Mouse (Mus musculus) spleen, adult 18-20 months (tissue): ENCODE data around the gene Dapk3.
A peak's percentile ranks its signal among the peaks of the same experiment; 100 is the strongest.
"Not testable (repeated sequence)": the region's sequence is repeated elsewhere in the genome, so short reads cannot be mapped to it uniquely, and the experiment has no call there.

Experiments
- DNase-seq, 2 experiments: peaks; one replicate each; pipeline ENCODE4 v3.0.0; 2022; ENCODE audit warnings: mixed read lengths in 2 of 2

Gene Dapk3

DNA sequence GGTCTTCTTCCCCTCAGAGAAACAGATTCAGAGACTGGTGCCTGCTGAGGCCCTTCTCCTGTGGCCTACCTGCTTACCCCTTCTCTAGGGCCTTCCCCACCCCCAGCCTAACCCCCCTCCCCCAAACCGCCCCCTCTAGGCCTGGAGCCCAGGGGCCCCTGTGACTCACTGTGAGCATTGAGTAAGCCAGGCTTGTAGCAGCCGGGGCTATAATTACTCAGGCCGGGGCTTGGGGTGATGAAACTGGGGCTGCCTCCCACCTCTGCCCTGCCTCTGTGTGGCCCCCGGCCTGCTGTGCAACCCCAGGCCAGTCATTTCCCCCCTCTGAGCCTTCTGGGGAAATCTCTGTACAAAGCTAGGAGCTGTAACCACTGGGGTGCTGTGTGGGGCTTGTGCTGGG lies 36.5 kb upstream of the Dapk3 start:
- no peak for DNase-seq

- DNase-seq = no peak
Measured at GRCm38 (mm10) chr10:81151261-81151660, 31.5 kb upstream of the Dapk3 start.

- no peak for DNase-seq
Measured at GRCm38 (mm10) chr10:81152609-81153008, 30.2 kb upstream of the Dapk3 start.

- no peak for DNase-seq
Measured at GRCm38 (mm10) chr10:81154313-81154712, 28.5 kb upstream of the Dapk3 start.

- no peak for DNase-seq
Measured at GRCm38 (mm10) chr10:81154736-81155135, 28.1 kb upstream of the Dapk3 start.

GRCm38 (mm10) chr10:81161602-81162317 lies 21.0 kb upstream of the Dapk3 start:
- DNase-seq = peak; percentile 83 to 89

DNA sequence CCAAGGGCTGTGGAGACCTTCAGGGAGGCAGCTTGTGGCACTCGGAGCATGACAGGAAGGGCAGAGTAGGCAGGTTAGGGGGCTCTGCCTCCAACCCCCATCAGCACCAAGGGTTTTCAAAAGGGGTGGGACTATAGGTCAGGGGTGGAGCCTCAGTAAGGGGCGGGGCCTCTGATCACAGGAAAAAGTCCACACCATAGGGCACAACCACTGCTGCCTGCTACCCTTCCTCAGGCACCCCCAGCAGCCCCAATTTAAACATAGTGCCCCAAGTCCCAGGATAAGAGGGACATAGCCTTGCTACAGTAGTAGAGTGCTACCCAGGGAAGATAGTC lies 20.5 kb upstream of the Dapk3 start:
- peak in 1 of 2 experiments; percentile 73 for DNase-seq

- DNase-seq = no peak
Measured at GRCm38 (mm10) chr10:81165118-81165517, 17.7 kb upstream of the Dapk3 start.

- DNase-seq = peak; percentile 99 to 100
Measured at GRCm38 (mm10) chr10:81167200-81168086, 15.4 kb upstream of the Dapk3 start, which contains the start of gene Pias4. TSS of gene Pias4 (minus strand) at chr10:81167923.

DNA sequence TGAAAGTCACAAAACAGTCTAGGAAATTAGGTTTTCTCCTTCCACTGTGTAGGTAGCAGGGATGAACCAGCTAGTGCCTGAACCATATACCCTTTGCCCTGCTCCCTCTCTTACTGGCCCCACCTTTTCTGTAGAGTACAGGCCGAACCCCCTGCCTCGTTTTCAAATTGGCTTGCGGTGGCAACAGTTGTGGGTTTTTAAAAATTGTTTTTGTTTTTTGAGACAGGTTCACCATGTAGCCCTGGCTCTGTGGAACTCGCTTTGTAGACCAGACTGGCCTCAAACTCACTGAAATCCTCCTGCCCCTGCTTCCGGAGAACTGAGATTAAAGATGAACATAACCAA lies 14.7 kb upstream of the Dapk3 start:
- DNase-seq = peak in 1 of 2 experiments; percentile 40

DNA sequence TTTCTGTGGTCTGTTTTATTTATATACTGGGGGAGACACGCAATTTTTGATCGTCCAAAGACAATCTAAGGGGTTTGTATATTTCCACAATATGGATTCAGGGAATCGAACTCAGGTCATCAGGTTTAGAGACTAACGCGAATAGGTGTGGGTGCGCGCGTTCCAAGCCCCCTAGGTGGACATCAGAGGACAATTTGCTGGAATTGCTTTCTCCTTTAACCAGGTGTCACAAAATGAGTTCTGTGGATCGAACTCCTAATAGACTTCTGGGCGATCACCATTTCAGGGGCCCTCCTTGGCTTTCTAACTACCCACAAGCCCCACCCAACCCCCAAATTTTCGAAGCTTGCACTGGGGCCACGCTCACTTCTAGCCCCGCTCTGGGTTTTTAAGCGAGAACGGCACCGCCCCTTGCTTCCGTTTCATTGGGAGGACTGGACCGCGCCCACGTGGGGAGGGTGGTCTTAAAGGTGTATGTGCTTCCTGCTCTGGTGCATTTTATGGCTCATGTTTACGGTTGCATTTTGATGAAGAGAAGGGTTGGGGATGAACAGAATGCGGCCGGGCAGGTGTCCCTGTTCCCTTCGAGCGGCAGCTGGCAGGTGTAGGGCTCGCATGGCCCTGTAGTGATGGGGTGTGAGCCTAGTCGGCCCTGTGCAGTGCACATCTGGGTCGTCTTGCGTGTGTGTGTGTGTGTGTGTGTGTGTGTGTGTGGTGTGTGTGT lies 14.1 kb upstream of the Dapk3 start:
- DNase-seq = peak; percentile 83 to 88

GRCm38 (mm10) chr10:81169411-81169900 lies 13.3 kb upstream of the Dapk3 start:
- DNase-seq = peak in 1 of 2 experiments; percentile 38

GRCm38 (mm10) chr10:81173132-81173531 lies 9.7 kb upstream of the Dapk3 start:
- peak; percentile 74 to 84 for DNase-seq

DNA sequence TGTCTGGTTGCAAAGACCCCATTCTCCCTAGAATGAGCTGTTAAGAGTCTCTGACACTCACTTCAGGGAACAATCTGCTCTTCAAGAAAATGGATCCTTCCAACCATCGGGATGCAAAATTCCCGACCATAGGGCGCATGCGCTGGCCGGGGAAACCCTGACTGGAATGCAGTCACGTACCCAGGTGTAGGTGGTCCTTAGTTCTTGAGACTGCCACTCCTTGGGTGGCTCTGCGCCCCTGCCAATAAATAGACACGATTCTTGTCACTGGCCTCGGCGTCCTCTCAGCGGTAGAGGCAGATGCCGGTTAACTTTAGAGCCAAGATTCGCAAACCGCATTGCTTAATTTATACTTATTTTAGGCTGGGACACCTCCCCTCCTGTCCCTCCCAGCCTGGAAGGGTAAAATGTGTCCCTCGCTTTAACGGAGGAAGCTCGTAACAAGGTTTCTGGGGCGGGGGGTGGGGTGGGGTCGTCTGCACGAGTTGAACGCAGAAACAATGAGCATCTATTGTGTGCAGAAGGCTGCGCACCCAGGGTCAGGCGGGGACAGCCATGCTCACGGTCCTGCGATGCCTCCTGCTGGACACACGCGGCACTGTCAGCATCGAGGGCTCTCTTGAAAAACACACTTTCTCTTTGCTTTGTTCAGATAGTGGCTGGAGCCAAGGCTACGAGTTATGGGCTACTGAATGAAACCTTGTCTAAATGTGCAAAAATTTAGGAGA lies 8.0 kb upstream of the Dapk3 start:
- peak; percentile 78 to 92 for DNase-seq

- DNase-seq = not testable (repeated sequence)
Measured at GRCm38 (mm10) chr10:81175345-81175701, 7.5 kb upstream of the Dapk3 start.

DNA sequence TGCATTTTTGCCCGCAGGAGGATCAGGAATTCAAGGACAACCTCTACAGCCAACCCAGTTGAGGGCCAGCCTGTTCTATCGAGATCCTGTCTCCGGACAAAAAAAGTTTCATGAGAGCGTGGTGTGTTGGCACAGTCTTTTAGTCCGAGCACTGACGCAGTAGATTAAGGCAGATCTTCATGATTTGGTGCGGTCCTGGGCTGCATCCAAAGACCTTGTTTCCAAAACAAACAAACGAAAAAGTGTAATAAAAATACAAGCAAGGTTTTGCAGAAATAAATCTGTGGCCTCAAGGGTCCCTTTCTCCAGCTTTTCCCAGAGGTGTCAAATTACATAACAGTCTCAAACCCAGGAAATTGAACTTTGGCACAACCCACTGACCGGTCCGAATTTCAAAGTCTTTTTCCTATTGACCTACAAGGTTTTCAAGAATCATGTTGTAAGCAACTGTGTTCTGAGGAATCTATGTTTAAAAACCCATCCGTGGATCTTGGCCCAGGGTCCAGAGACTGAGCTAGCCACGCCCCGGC lies 6.8 kb upstream of the Dapk3 start:
- DNase-seq = no peak

- peak; percentile 96 to 99 for DNase-seq
Measured at GRCm38 (mm10) chr10:81176466-81177271, 6.1 kb upstream of the Dapk3 start, which contains the start of gene Eef2. TSS of gene Eef2 (plus strand) at chr10:81176631.

GRCm38 (mm10) chr10:81177491-81177925 lies 5.3 kb upstream of the Dapk3 start:
- no peak for DNase-seq

GRCm38 (mm10) chr10:81177958-81178712 lies 4.7 kb upstream of the Dapk3 start:
- peak in 1 of 2 experiments; percentile 62 for DNase-seq

GRCm38 (mm10) chr10:81178927-81179326 lies 3.9 kb upstream of the Dapk3 start:
- no peak for DNase-seq
